Mouse (Mus musculus) kidney, adult 2 months (tissue): ENCODE measurements at regions not wholly inside any gene's neighbourhood (a gene's known extent, or its start where the extent isn't known, plus 50 kb on each side); places are given as distances from the start of the nearest gene placed in this dataset.

Experiments used
- DNase-seq: peaks from one replicate; pipeline ENCODE4 v3.0.0; 2021
- H3K27ac ChIP-seq: fragments of 200-500 bp; 2 replicates; pipeline ENCODE4 v1.5.1; 2012; ENCODE audit warnings: low read depth, low read length, control low read depth, inconsistent platforms; ENCODE audit not compliant: insufficient read depth
- H3K27me3 ChIP-seq: fragments of 200-500 bp; replicated peaks from 2 replicates; pipeline ENCODE4 v1.6.1; 2012; ENCODE audit warnings: mild to moderate bottlenecking, moderate library complexity, low read length, inconsistent platforms; ENCODE audit not compliant: control insufficient read depth, insufficient read depth
- H3K36me3 ChIP-seq: fragments of 200-500 bp; 2 replicates; pipeline ENCODE4 v1.6.1; 2012; ENCODE audit warnings: mild to moderate bottlenecking, moderate library complexity, low read length, inconsistent platforms; ENCODE audit not compliant: control insufficient read depth, insufficient read depth
- H3K4me1 ChIP-seq: fragments of 200-500 bp; 2 replicates; pipeline ENCODE4 v1.6.1; 2011; ENCODE audit warnings: low read length; ENCODE audit not compliant: control insufficient read depth, insufficient read depth
- H3K4me3 ChIP-seq: fragments of 200-500 bp; 2 replicates; pipeline ENCODE4 v1.5.1; 2011; ENCODE audit warnings: mild to moderate bottlenecking, low read depth, low read length, control low read depth; ENCODE audit not compliant: insufficient read depth
- CTCF ChIP-seq: fragments of 200-500 bp; conservative IDR thresholded peaks from 2 replicates; pipeline ENCODE4 v1.5.1; 2011; ENCODE audit warnings: low read depth, mild to moderate bottlenecking, control low read depth, low read length, moderate library complexity, mixed read lengths; ENCODE audit not compliant: insufficient read depth, insufficient read length
- POLR2A ChIP-seq: fragments of 200-500 bp; IDR thresholded peaks from one replicate; pipeline ENCODE4 v1.6.1; 2011; ENCODE audit warnings: low read depth, low read length, control low read depth
- WGBS: fragments of 180-500 bp; shearing (Covaris S2); methylation state at CpG from one replicate; pipeline ENCODE4 v1.1.7; 2018; 5-methylcytosine and 5-hydroxymethylcytosine counted together

DNA sequence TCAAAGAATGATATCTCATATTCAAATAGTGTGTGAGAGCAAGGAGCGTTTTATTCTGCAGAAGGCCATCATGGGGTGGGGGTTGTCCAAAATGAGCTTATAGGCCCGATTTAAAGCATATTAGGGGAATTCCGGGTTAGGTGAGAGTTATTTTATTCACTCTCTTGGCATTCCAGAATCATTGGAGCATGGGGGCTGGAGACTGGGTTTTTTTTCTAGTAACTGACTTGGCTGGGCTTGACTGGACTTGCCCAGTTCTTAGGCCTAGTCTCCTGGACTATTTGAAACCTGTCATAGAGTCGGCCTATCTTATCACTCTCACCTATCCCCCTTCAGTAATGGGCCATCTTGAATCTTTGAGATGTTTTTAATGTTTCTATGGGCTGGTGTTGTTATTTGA, 52.9 kb upstream of the Fzd7 start:
- Histone ChIP-seq H3K4me3 (no peak overlapping the region), H3K4me1 (peaks cover 6% of the 10 kb centered on the region), H3K27ac (no peak overlapping the region), H3K27me3 (no peaks in the 10 kb centered on the region), H3K36me3 (no peaks in the 10 kb centered on the region)
- DNase-seq, result no peak
- TF ChIP-seq CTCF (no peak), POLR2A (no peak)
- WGBS, result 66% methylated on average over 4 of the region's 4 CpGs

DNA sequence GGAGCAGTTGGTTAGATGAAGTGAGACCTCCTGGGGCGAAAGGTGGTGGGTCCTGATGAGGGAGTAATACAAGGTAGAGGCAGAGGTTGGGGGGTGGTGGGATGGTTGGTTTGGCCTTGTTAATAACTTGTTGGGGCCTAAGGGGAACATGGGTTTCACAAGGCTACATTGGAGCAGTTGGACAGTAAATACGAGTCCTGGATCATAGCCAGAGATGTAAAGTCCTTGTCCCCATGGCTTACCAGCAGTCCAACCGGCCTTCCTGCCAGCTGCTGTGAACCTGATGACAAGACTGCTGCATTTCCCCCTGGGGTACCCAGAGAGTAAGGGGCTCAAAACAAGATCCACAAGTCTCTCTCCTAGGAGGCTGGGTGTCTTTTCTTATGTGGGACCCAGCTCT, 52.0 kb upstream of the Fzd7 start:
- H3K4me3 ChIP-seq, result no peak overlapping the region
- no peak overlapping the region for H3K27ac ChIP-seq
- H3K4me1 ChIP-seq, result peaks cover 6% of the 10 kb centered on the region
- TF ChIP-seq CTCF, result no peak
- no peak for TF ChIP-seq POLR2A
- no peak for DNase-seq
- no peaks in the 10 kb centered on the region for H3K27me3 ChIP-seq
- no peaks in the 10 kb centered on the region for H3K36me3 ChIP-seq
- 70% methylated on average over 3 of the region's 3 CpGs for WGBS

DNA sequence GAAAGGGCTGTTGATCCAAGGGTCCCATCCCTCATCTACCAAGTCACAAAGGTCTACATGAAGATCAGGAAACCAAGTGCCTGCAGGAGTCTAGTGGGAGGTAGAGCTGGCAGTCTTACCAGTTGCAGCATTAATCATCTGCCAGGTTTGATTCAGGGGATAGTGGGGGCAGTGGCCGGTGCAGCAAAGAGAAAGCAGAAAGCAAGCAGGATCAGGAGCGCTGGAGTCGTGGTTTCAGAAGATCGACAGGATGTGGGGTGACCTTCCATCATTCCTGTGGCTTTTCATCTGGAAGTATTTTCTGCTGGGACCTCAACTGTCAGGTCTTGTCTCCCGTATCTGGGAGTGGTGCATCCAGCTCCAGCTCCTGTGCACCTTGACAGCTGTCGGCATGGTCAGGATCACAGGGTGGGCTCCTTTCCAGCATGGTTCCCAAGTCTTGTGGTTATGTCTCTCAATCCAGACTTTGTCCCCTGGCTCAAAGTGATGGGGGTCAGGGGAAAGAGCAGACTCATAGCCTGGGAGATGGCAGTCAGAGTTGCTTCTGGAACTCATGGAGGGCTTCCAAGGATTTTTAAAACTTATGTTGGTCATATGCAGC, 51.2 kb upstream of the Fzd7 start:
- H3K4me3 ChIP-seq, result no peak overlapping the region
- no peak for TF ChIP-seq CTCF
- TF ChIP-seq POLR2A, result no peak
- no peaks in the 10 kb centered on the region for H3K36me3 ChIP-seq
- DNase-seq, result peak; percentile 59
- H3K4me1 ChIP-seq, result peaks cover 8% of the 10 kb centered on the region
- no peaks in the 10 kb centered on the region for H3K27me3 ChIP-seq
- 44% methylated on average over 6 of the region's 6 CpGs for WGBS
- no peak overlapping the region for H3K27ac ChIP-seq
